Mouse (Mus musculus) midbrain, postnatal 0 days (tissue): ENCODE measurements around the gene 1810013L24Rik. TPM values are rescaled to one million over a fixed set of nuclear protein-coding genes. Genes with fewer than 3 reads are reported as not detected.
A peak's percentile ranks its signal among the peaks of the same experiment; 100 is the strongest.

Experiments
- ATAC-seq: fragments of 200-750 bp; cut with Nextera tagmentation; 2 replicates; pipeline ENCODE4 v1.8.0; 2017; ENCODE audit warnings: moderate number of reproducible peaks, mild to moderate bottlenecking, moderate TSS enrichment, moderate library complexity; ENCODE audit not compliant: low FRiP score
- DNase-seq: peaks from one replicate; pipeline ENCODE4 v3.0.0-alpha.2; 2015; ENCODE audit warnings: low spot score
- H3K27ac ChIP-seq: fragments of 300-500 bp; sonication (generic); 2 replicates; pipeline ENCODE4 v1.5.1; 2014; ENCODE audit warnings: low read depth, mild to moderate bottlenecking, low read length, mixed read lengths
- H3K27me3 ChIP-seq: fragments of 300-500 bp; sonication (generic); 2 replicates; pipeline ENCODE4 v1.6.1; 2014; ENCODE audit warnings: low read length, control low read depth, mixed read lengths; ENCODE audit not compliant: insufficient read depth
- H3K36me3 ChIP-seq: fragments of 300-500 bp; sonication (generic); 2 replicates; pipeline ENCODE4 v1.6.1; 2014; ENCODE audit warnings: low read length, control low read depth, mixed read lengths; ENCODE audit not compliant: insufficient read depth
- H3K4me1 ChIP-seq: fragments of 300-500 bp; sonication (generic); 2 replicates; pipeline ENCODE4 v1.6.1; 2014; ENCODE audit warnings: mild to moderate bottlenecking, control low read depth, antibody characterized with exemption, low read length, mixed read lengths; ENCODE audit not compliant: insufficient read depth
- H3K4me2 ChIP-seq: fragments of 300-500 bp; sonication (generic); 2 replicates; pipeline ENCODE4 v1.6.1; 2014; ENCODE audit warnings: low read depth, mild to moderate bottlenecking, low read length, mixed read lengths; ENCODE audit not compliant: poor library complexity, severe bottlenecking
- H3K4me3 ChIP-seq: fragments of 300-500 bp; sonication (generic); 2 replicates; pipeline ENCODE4 v1.5.1; 2014; ENCODE audit warnings: low read depth, mild to moderate bottlenecking, low read length, moderate library complexity
- H3K9ac ChIP-seq: fragments of 300-500 bp; sonication (generic); replicated peaks from 2 replicates; pipeline ENCODE4 v1.6.1; 2014; ENCODE audit warnings: mild to moderate bottlenecking, low read length, moderate library complexity, mixed read lengths; ENCODE audit not compliant: poor library complexity, severe bottlenecking
- H3K9me3 ChIP-seq: fragments of 300-500 bp; sonication (generic); 2 replicates; pipeline ENCODE4 v1.6.1; 2016; ENCODE audit warnings: low read length, control low read depth
- CTCF ChIP-seq: IDR thresholded peaks from 2 replicates; pipeline ENCODE4 v1.5.1; 2016; ENCODE audit warnings: antibody characterized with exemption, mild to moderate bottlenecking
- WGBS: fragments of 180-500 bp; shearing (Covaris S2); extraction: QIAGEN DNeasy Blood & Tissue Kit; methylation state at CpG from one replicate; pipeline ENCODE4 v1.1.7; 2014; 5-methylcytosine and 5-hydroxymethylcytosine counted together
- polyA plus RNA-seq: library from polyadenylated mRNA; unstranded; fragments of >200 nt; fragmentation: Nextera tagmentation; extraction: Ambion mirVana; gene quantifications from 2 replicates; pipeline ENCODE4 v1.2.1, GENCODE M21; 2015
- total RNA-seq: library from RNA; depleted of rRNA; stranded (reverse); fragments of >200 nt; gene quantifications from 2 replicates; pipeline ENCODE4 v1.2.3, GENCODE M21; 2014

The 1810013L24Rik gene
- total and polyA plus RNA-seq, 2 experiments from 2014 or later = 13.6 to 64.0 TPM

- peak overlapping the region; percentile 80 for H3K4me2 ChIP-seq
- H3K4me3 ChIP-seq = peak overlapping the region; percentile 100
- H3K4me1 ChIP-seq = peaks cover 9% of the 10 kb centered on the region
- H3K9ac ChIP-seq = peak overlapping the region; percentile 100
- no peaks in the 10 kb centered on the region for H3K27me3 ChIP-seq
- peak overlapping the region; percentile 98 for H3K27ac ChIP-seq
- no peak for TF ChIP-seq CTCF
- DNase-seq = peak; percentile 49
- H3K9me3 ChIP-seq = no peaks in the 10 kb centered on the region
- no peaks in the 10 kb centered on the region for H3K36me3 ChIP-seq
- ATAC-seq = peak; percentile 18
- WGBS = 0% methylated on average over 61 of the region's 74 CpGs
Observed at GRCm38 (mm10) chr16:8830431-8831211, 721 bp downstream of the 1810013L24Rik start.

- no peaks in the 10 kb centered on the region for H3K9me3 ChIP-seq
- H3K4me1 ChIP-seq = peaks cover 9% of the 10 kb centered on the region
- DNase-seq = peak; percentile 10
- TF ChIP-seq CTCF = no peak
- H3K4me2 ChIP-seq = peak overlapping the region; percentile 80
- H3K27ac ChIP-seq = peak overlapping the region; percentile 98
- ATAC-seq = no peak
- peak overlapping the region; percentile 100 for H3K4me3 ChIP-seq
- H3K36me3 ChIP-seq = no peaks in the 10 kb centered on the region
- H3K9ac ChIP-seq = peak overlapping the region; percentile 100
- 0% methylated on average over 12 of the region's 12 CpGs for WGBS
- no peaks in the 10 kb centered on the region for H3K27me3 ChIP-seq
Observed at GRCm38 (mm10) chr16:8831241-8831640, 1.3 kb downstream of the 1810013L24Rik start.

- no peak overlapping the region for H3K27ac ChIP-seq
- no peaks in the 10 kb centered on the region for H3K9me3 ChIP-seq
- H3K9ac ChIP-seq = no peak overlapping the region
- no peaks in the 10 kb centered on the region for H3K36me3 ChIP-seq
- no peak for DNase-seq
- no peak for ATAC-seq
- no peak overlapping the region for H3K4me2 ChIP-seq
- H3K4me1 ChIP-seq = peaks cover 9% of the 10 kb centered on the region
- H3K27me3 ChIP-seq = no peaks in the 10 kb centered on the region
- 92% methylated on average over 1 of the region's 1 CpGs for WGBS
- no peak overlapping the region for H3K4me3 ChIP-seq
- TF ChIP-seq CTCF = no peak
Observed at GRCm38 (mm10) chr16:8836876-8837275, 7.0 kb downstream of the 1810013L24Rik start.

GRCm38 (mm10) chr16:8837595-8837994, 7.7 kb downstream of the 1810013L24Rik start:
- H3K36me3 ChIP-seq = no peaks in the 10 kb centered on the region
- peaks cover 5% of the 10 kb centered on the region for H3K4me1 ChIP-seq
- H3K9me3 ChIP-seq = no peaks in the 10 kb centered on the region
- H3K4me2 ChIP-seq = no peak overlapping the region
- no peak overlapping the region for H3K9ac ChIP-seq
- H3K27me3 ChIP-seq = no peaks in the 10 kb centered on the region
- H3K27ac ChIP-seq = no peak overlapping the region
- 81% methylated on average over 1 of the region's 1 CpGs for WGBS
- H3K4me3 ChIP-seq = no peak overlapping the region
- ATAC-seq = no peak
- no peak for TF ChIP-seq CTCF
- DNase-seq = no peak

DNA sequence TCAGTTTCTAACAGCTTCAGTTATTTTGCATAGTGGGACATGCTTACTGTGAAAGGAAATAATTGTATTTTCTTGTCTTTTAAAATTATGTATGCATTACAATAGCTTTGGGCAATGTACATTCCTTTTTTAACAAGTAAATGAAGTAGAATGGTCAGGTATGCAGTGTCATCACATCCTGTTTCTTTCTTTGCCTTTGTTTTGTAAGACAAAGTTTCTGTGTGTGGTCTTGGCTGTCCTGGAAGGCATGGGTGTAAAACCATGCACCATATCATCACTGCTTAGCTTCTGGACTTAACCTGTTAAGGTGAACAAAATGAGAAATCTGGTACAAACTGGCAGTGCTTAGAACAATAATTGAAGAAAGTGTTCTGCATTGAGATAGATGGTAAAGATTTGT, 9.0 kb downstream of the 1810013L24Rik start:
- Histone ChIP-seq H3K9ac (no peak overlapping the region), H3K4me1 (peaks cover 2% of the 10 kb centered on the region), H3K9me3 (no peaks in the 10 kb centered on the region), H3K27ac (no peak overlapping the region), H3K4me2 (no peak overlapping the region), H3K4me3 (no peak overlapping the region), H3K36me3 (peaks cover 10% of the 10 kb centered on the region), H3K27me3 (no peaks in the 10 kb centered on the region)
- ATAC-seq (no peak), DNase-seq (no peak)
- no peak for TF ChIP-seq CTCF

GRCm38 (mm10) chr16:8840557-8840956, 10.7 kb downstream of the 1810013L24Rik start:
- no peak for TF ChIP-seq CTCF
- no peak for ATAC-seq
- H3K4me3 ChIP-seq = no peak overlapping the region
- no peak overlapping the region for H3K9ac ChIP-seq
- H3K4me1 ChIP-seq = no peaks in the 10 kb centered on the region; the same call in 1 of the 2 replicates
- H3K36me3 ChIP-seq = peaks cover 11% of the 10 kb centered on the region
- no peaks in the 10 kb centered on the region for H3K9me3 ChIP-seq
- no peak overlapping the region for H3K4me2 ChIP-seq
- H3K27me3 ChIP-seq = no peaks in the 10 kb centered on the region
- no peak overlapping the region for H3K27ac ChIP-seq
- no peak for DNase-seq
- WGBS = 76% methylated on average over 3 of the region's 3 CpGs
